Mouse (Mus musculus) left cerebral cortex, adult 11 months (tissue): ENCODE data around the gene Rai14.

Experiments used
- DNase-seq: peaks from one replicate; pipeline ENCODE4 v3.0.0; 2022; ENCODE audit warnings: low spot score

The Rai14 gene

DNA sequence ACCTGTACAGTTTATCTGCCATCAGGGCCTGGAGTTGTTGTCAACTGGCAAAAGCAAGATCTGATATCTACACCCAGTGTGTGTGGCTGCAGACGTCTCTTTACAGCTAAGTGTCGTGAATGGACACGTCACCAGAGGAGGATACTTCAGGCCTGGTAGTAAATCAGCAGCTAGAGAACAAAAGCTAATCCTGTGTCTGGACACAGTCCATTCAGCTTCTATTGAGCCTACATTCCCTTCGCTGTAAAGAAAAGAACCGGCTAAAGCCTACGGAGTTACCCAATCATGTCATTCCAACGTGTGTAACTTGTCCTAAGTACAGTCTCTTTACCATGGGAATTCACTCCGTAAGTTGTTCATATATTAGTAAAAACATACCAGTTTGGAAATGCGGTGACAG, 103.4 kb downstream of the Rai14 start:
- DNase-seq = no peak

DNA sequence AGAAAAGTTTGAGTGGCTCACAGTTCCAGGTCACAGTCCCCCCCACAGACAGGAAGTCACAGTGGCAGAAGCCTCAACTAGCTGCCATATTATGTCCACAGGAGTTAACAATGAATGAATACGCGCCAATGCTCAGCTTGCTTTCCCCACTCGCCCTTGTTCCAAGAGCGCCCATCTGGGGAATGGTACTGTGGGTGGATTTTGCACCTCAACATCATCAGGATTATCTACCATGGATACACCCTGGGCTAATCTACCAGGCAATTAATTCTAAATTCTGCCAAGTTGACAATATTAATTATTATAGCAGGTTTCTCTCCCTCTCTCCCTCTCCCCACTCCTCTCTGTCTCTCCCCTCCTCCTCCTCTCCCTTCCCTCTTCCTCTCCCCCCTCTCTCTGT, 105.3 kb downstream of the Rai14 start:
- DNase-seq = no peak

DNA sequence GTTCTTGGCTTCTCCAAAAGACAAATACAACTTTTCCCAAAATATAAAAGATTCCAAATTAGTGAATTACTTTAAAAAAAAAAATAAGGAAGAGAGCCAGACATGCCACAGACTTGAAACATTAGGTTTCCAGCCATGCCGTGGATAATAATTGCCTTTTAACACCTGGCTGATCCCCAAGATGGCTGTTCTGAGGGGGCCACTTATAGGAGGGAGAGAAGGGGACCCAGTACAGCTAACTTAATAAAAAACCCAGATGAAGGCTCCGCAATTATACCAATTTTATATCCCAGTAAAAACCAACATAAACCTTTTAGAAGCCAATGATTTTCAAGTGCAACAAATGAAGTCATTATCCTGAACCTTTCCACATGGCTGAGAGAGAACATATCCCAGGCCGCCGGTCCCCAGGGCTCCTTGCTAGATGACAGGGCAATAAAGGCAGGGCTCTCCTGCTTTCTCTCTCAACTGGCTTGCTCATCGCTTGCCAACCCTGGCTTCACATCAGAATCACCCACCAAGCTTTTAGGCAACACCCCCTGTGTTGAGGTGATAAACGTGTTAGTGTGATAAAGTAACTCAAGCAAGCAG, 105.8 kb downstream of the Rai14 start:
- no peak for DNase-seq

DNA sequence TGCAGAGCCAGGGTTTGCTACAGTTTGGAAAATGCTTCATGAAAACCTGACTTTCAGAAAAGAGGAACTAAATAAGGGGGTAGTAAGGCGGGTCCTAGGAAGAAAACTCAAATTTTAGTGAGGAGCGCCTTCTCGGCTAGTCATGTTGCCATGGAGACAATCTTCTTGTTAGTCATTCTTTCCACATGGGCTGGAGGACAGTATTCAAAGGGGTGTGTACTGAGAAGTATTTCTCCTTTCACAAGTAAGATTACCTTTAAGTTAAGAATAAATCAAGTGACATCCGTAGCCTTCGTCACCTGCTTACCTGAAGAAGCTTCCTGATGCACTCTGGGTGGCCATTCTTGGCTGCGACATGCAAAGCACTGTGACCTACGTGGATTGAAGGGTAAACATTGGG, 115.0 kb downstream of the Rai14 start:
- no peak for DNase-seq

DNA sequence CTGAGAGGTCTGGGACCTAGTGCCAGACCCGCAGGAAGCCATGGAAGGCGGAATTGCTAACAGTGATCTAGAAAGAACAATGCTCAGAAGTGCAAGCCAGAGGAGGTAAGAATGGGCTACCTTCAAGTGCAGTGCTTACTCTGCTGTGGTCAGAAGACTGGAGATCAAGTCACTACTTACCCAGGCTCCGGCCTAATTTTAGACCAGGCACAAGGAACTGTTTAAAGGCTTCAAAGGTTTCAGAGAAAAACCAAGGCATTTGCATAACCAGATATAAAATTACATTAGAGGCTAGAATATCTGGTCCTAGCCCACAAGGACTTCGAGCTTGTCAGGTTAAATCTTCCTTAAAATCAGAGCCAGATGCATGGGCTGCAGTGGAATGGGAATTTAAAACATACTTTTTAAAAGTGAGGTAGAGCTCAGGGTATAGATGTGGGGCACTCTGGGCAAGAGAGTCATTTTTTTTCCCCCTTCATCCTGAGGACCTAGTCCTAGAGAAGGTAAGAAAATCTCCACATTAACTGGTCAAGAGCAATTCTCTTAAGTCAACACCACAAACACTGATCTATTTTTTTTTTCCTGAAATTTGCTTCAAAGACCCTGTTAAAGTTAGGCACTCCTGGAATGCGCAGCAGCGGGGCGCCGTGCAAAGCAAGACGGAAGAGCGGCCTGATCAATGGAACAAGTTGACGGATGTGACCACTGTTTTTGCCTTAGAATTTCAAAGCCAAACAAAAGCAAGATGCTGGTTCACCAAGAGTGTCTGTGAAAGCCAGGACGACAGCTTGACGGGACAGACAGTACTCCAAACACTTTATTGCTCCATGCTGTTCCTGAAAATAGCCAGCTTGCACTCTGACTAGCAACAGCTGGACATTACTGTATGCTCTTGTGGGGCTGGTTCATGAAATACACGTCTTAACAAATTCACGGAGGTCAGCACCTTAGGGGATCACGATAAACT, 115.9 kb downstream of the Rai14 start:
- DNase-seq = no peak

DNA sequence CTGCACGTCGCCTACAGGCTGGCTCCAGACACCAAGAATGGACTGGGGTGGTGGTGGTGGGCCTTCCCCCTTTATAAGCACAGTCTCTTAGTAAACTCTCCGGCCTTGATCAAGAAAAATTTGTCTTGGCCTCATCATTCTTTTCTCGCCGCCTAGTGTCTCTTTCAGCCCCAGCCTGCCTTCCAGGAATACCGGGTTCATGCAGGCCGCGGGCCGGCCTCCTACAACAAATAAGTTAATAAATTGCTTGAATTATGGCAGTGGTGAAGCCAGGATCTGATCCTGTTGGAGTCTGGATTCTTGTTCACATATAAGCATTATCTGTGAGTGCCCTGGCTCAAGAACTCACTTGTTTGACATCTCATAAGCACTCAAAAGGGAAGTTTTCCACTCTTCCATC, 117.6 kb downstream of the Rai14 start:
- no peak for DNase-seq

DNA sequence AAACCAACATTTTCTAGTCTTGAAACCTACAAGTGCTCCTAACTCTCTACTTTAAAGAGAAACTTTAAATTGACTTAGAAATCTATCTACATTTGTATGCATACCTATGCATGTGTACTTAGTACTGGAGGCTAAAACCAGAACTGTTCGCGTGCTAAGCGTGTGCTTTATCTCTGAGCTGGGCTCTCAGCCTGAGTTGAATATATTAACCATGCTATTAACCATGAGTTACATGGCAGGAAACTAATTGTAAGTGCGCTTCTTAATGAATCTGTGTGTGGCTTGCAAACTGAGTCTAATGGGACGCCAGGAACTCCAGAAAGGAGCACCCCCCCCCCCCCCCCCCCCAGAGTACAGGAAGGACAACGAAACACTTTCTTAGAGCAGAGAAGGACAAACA, 119.0 kb downstream of the Rai14 start:
- DNase-seq = no peak

DNA sequence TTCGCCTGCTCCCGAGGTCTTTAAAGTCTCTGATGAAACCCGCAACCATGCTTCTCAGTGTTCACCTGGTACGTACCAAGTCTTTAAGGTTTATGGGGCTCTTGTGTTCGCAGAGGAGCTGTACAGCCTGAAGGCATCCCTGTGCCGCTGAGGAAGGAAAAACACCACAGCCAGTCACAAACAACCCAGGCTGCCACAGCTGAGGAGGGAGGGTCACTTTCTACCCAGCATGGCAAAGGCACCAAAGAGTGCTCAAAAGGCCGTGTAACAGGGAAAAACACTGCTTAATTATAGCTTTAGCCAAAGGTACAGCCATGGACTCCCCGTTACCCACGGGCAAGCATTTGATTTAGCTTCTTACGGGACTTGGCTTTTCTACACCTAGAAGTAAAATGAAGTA, 119.5 kb downstream of the Rai14 start:
- DNase-seq = no peak

DNA sequence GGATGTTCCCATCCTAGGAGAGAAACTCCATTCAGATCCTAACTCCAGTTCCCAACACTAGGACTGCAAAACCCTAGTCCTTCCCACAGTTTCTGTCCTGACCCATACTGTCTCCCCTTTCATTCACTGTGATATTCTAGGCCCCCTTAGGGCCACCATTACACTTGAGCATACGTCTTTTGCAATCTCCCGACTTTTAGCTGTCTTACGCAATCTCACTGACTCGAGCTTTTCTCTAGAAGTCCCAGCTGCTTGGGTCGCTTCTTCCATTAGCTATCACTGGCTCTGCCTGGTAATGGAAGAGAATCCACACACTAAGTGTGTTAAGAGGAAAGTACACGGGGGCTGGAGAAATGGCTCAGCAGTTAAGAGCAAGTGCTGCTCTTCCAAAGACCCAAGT, 121.3 kb downstream of the Rai14 start:
- DNase-seq = no peak

DNA sequence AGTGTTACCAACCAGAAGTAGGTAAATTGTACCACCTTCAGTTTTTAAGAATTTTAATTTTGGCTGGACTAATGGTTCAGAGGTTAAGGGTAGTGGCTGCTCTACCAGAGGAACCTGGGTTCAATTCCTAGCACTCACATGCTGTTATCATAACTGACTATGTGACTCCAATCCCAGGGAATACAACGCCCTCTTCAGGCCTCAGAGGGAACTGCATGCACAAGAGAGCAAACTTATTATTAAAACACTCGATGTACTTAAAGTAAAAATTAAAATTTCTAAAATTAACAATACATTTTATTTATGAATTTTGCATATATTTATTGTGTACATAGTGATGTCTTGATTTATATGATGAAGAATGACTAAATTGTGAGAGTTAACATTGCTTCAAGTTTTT, 127.9 kb downstream of the Rai14 start:
- DNase-seq = no peak

DNA sequence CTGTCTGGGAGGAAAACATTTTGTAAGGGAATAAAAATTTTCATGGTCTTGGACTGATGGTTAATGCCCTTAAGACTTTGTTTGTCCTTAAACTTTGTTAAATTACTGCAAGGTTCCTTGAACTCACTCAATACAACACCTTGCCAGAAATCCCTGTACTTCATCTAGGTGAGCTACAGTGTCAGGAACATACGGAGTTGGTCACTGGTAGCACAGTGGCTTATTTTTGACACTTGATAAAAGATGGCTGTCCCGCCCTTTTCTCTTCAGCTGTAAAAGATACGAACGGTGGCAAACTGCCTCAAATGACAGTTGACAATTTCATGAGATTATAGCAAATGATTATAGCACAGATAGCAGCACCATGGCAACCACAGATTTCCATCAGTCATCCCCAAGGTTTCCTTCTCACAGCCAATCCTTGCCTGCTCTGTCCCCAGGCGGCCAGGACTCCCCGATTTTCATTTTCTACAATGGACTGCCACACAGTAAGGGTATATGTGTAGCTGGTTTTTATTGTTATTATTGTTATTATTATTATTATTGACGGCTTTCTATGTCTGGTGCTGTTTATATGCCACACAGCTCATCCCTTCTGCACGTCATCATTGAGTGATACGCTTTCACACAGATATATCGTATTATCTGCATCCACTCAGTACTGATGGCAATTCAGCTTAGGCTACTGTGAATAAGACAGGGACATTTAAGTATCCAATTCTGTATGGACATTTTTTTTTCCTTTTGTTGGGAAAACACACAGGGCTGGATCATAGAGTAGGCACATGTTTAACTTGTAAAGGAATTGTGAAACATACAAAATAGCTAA, 129.9 kb downstream of the Rai14 start:
- DNase-seq = no peak

DNA sequence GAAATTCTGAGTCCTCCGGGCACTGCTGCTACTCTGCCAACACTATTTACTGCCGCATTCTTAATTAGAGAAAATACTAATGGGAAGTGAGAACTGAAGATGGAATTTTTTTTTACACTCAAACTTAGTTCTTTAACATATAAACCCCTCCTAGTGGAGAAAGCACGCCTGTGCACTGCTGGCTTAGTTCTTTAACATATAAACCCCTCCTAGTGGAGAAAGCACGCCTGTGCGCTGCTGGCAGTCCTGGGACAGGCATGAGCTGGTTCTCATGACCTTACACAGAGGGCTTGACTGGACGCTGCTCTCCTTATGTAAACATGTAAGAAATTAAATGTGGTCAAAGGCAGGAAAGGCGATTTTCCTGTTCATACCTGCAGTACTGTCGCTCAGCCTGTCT, 131.0 kb downstream of the Rai14 start:
- DNase-seq = no peak

DNA sequence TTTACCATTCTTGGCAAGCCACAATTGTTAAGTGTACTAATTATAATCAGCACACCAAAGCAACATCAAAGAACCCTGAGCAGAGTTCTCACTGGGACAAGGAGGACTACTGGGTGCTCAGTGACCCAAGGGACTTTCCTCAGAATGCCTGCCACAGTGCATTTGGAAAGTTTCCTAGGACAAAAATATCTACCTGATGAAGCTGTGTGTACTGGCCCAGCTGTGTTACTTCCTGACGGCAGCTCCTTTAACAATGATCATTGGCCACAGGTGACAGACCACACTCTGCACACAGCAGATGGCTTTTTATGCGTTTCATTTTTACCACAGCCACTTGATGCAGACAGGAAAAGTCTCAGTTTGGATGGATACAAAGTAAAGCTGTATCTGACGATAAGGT, 135.3 kb downstream of the Rai14 start:
- no peak for DNase-seq

DNA sequence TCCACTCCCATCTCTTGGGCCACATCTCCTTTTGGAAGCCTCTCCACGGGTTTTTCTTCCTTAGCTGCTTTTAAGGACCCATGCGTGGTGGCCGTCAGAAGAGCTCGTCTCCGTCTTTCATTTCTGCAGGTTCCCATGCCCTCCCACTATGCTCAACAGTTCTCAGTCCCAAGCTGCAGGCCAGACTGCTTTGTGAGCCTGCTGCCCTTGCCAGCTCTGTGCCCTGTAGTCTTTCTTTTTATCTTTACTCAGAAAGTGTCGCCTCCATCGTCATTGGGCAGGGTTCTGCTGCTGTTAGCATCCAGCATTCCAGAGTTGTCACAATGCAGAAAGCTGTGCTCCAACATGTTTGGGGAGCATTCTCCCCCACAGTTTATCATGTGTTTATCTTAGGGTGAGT, 147.9 kb downstream of the Rai14 start:
- no peak for DNase-seq

DNA sequence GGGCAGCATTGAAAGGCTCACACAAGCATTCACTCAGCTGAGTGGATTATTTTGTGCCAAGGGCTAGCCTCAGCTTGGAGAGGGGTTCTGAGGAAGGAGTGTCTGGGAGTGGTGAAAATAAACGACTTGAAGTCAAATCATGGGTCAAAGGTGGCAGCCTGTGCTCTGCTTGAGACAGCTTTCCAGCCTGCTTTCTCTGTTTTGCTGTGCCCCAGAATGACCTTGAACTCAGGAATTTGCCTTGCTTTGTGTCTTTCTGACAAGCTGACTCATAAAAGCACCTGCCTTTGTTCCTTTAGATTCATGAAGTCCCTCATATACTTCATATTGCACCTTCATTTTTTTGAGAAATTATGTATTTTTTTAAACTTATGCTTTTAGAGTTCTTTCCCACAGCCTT, 150.2 kb downstream of the Rai14 start:
- no peak for DNase-seq

DNA sequence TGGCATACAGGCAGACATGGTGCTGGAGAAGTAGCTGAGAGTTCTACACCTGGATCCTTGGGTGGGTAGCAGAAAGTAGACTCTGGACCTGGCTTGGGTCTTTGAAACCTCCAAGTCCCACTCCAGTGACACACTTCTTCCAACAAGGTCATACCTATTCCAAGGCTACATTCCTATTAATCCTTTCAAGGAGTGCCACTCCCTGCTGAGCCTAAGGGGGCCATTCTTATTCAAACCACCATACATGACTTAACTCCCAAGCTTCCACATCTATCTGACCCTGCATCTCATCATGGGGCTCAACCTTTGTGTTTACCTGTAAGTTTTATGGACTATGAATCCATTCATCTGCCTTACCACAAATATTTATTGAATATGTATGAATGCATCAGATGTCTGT, 152.1 kb downstream of the Rai14 start:
- DNase-seq = no peak

DNA sequence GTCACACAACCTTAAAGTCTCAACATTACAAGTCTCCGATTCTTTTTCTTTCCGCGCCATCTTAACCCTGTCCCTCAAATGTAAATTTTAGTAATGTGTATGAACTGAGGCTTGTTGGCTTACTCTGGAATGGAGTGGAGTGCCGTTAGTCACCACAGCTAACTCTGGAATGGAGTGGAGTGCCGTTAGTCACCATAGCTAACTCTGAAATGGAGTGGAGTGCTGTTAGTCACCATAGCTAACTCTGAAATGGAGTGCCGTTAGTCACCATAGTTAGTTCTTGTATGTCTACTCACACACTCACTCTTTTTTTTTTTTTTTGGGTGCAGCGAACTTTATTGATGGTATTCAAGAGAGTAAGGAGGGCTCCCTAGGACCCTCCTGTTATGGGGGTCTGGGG, 154.4 kb downstream of the Rai14 start:
- no peak for DNase-seq

DNA sequence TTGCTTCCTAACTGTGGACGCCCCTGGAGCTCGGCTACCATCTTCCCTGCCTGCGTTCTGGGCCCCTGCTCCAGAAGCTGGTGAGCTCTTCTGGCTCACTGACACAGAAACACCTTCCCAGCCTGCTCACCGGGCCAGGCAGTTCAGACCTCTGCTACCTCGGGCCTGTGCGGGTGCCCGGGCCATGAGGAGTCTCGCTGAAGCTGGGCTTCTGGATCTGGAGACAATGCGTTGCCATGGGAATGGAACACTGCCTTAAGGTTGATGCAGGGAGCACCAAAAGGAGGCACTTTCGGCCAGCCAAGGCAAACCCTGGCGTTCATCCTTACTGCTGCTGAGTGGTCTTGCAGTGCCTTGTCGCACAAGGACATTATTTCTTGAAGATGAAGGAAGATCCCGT, 156.0 kb downstream of the Rai14 start, which contains the start of gene Ttc23l:
Gene Ttc23l (minus strand): TSS at position 204 of the 400 bp plus-strand sequence.
- DNase-seq = no peak

DNA sequence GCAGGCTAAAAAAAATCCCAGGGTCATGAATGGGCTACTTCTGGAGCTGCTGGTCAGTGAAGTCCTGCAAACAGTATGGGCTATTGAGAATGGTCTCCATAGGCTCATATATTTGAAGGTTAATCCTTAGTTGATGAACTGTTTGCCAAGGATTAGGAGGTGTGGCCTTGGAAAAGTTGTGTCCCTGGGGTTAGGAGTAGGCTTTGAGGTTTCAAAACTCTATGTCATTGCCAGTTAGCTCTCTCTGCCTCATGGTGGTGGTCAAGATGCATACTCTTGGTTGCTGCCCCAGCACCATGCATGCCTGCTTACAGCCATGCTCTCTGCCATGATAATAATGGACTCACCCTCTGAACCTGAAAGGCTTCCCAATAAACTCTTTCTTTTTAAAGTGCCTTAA, 160.1 kb downstream of the Rai14 start:
- DNase-seq = no peak

DNA sequence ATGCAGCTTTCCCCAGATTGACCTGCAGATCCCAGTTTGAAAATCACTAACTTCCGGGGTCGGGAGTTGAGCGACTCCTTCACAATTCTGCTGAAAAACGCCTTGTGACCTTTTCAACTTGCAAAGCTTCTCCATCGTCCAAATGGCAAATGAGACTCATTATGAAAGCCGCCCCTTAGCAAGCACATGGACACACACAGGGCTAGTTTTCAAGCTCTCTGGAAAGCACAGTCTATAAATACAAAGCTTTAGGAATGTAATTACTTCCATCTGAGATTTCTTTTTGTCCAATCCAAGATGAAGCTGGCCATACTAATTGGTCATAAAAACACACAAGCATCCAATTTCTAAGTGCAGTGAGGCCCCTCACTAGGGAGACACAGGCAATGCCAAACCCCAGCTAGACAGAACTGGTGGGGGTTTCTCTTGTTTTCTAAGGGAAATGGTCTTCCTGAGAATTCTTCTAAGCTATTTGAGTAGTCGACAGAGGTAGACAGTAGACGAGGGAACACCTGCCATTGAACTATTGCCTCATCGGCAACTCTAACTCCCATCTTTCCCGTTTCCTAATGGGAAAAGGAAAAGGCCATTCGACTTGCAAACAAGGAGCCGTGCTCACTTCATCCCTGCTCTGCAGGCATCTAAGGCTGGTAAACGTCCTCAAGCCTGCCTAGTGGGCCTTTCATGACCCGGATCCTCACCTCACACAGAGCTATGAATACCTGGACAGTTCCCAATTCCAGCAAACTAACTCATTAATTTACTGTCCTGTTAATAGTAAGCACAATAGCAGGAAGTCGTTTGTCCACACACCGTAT, 173.9 kb downstream of the Rai14 start:
- DNase-seq = no peak

DNA sequence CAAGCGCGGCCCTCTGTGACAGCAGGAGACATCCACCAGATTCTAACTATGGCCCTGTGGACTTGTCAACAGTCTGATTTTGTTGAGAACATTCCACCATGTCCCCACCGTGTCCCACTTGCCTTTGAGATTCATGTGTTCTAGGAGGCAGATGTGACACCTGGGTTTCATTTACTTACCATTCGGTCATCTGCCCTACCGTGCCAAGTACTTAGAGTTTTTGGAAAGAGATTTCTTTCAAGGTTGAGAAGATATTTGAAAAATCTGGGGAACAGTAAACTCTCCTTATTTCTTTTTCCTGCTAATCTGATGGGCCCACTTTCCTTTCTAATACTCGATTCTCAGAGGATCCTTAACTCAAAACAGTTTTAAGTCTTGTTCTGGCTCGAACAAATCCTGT, 178.5 kb downstream of the Rai14 start:
- DNase-seq = no peak

DNA sequence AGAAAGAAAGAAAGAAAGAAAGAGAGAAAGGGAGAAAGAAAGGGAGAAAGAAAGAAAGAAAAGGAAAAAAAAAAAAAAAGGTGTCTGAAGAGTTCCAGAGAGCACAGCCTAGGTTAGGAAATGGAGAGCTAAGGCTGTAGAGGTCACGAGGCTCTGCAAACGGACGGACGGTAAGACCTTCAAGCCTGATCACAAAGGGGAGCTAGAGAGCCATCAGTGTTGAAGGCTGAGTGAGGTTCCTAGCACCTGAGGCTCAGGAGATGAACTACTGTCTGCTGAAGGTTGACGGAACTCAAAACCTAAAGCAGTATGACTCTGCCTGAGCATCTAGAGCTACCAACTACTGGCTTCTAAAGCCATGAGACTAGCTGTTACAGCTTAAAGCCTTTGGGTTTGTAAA, 179.8 kb downstream of the Rai14 start:
- DNase-seq = no peak
